Mouse (Mus musculus) cortical plate, adult 2 months (tissue): ENCODE measurements around the gene Grin2b.

Source experiments
- CTCF ChIP-seq: fragments of 200-500 bp; IDR thresholded peaks from 2 replicates; pipeline ENCODE4 v1.5.1; 2011; ENCODE audit warnings: mild to moderate bottlenecking, control low read depth, low read length; ENCODE audit not compliant: insufficient read depth; ENCODE audit errors: extremely low read depth
- POLR2A ChIP-seq: fragments of 200-500 bp; IDR thresholded peaks from 2 replicates; pipeline ENCODE4 v1.6.1; 2011; ENCODE audit warnings: mild to moderate bottlenecking, low read length, control low read depth; ENCODE audit not compliant: insufficient read depth; ENCODE audit errors: extremely low read depth

DNA sequence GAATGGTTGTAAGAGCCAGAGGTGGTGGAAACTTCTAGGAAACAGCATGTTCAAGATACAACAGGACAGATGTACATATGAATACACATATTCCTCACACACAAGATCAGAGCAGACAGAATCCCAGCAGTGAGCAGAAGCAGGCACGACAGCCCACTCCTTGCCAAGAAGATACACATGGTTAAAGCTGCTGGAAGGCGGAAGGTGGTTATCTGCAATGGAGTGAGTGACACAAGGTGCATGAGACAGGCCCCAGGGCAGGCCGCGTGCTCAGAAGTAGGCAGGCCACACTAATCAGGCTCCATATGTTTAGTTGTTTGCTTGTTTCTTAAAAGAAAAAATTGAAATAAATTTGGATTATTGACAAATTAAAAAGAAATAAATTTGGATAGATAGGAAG lies 123.0 kb downstream of the Grin2b start:
- TF ChIP-seq POLR2A, result no peak
- no peak for TF ChIP-seq CTCF
